Mouse (Mus musculus) thymus, adult 2 months (tissue): ENCODE data around the gene Ppfibp2. TPM values are rescaled to one million over a fixed set of nuclear protein-coding genes. Genes with fewer than 3 reads are reported as not detected.

Source experiments
- DNase-seq: peaks from one replicate; pipeline ENCODE4 v3.0.0; 2021
- H3K27ac ChIP-seq: fragments of 200-500 bp; 2 replicates; pipeline ENCODE4 v1.5.1; 2012; ENCODE audit warnings: low read length, control low read depth; ENCODE audit not compliant: control insufficient read depth, insufficient read depth
- H3K27me3 ChIP-seq: fragments of 200-500 bp; 2 replicates; pipeline ENCODE4 v1.6.1; 2012; ENCODE audit warnings: mild to moderate bottlenecking, low read length, moderate library complexity, mixed read lengths; ENCODE audit not compliant: control insufficient read depth, insufficient read depth
- H3K36me3 ChIP-seq: fragments of 200-500 bp; 2 replicates; pipeline ENCODE4 v1.6.1; 2012; ENCODE audit warnings: mild to moderate bottlenecking, low read length, moderate library complexity; ENCODE audit not compliant: control insufficient read depth, insufficient read depth
- H3K4me1 ChIP-seq: fragments of 200-500 bp; replicated peaks from 2 replicates; pipeline ENCODE4 v1.6.1; 2012; ENCODE audit warnings: low read length; ENCODE audit not compliant: control insufficient read depth, insufficient read depth
- H3K4me3 ChIP-seq: fragments of 200-500 bp; 2 replicates; pipeline ENCODE4 v1.5.1; 2012; ENCODE audit warnings: mild to moderate bottlenecking, low read length, control low read depth, moderate library complexity; ENCODE audit not compliant: control insufficient read depth, insufficient read depth
- CTCF ChIP-seq: fragments of 200-500 bp; IDR thresholded peaks from 2 replicates; pipeline ENCODE4 v1.5.1; 2012; ENCODE audit warnings: mild to moderate bottlenecking, control low read depth, low read length, moderate library complexity, borderline replicate concordance; ENCODE audit not compliant: control insufficient read depth, poor library complexity, insufficient read depth; ENCODE audit errors: extremely low read depth
- POLR2A ChIP-seq: fragments of 200-500 bp; IDR thresholded peaks from 2 replicates; pipeline ENCODE4 v1.6.1; 2012; ENCODE audit warnings: mild to moderate bottlenecking, low read length, control low read depth, moderate library complexity; ENCODE audit not compliant: control insufficient read depth, poor library complexity, insufficient read depth; ENCODE audit errors: extremely low read depth
- WGBS: fragments of 180-500 bp; shearing (Covaris S2); methylation state at CpG from one replicate; pipeline ENCODE4 v1.1.7; 2018; 5-methylcytosine and 5-hydroxymethylcytosine counted together
- polyA plus RNA-seq: library from polyadenylated mRNA; depleted of rRNA; stranded (reverse); fragments of >200 nt; gene quantifications from 2 replicates; pipeline ENCODE4 v1.2.3, GENCODE M21; 2012

Ppfibp2 gene
- polyA plus RNA-seq, 1 experiment, result 5.6 TPM

GRCm38 (mm10) chr7:107661843-107662281 lies 66.9 kb downstream of the Ppfibp2 start:
- WGBS, result 98% methylated on average over 5 of the region's 5 CpGs
- Histone ChIP-seq H3K36me3 (no peaks in the 10 kb centered on the region), H3K4me3 (no peak overlapping the region), H3K27ac (no peak overlapping the region), H3K4me1 (peaks cover 32% of the 10 kb centered on the region), H3K27me3 (no peaks in the 10 kb centered on the region; the same call in 1 of the 2 replicates)
- no peak for DNase-seq
- TF ChIP-seq CTCF (no peak), POLR2A (no peak)

GRCm38 (mm10) chr7:107663621-107664020 lies 68.6 kb downstream of the Ppfibp2 start:
- Histone ChIP-seq H3K27ac (no peak overlapping the region), H3K4me1 (peaks cover 31% of the 10 kb centered on the region), H3K4me3 (no peak overlapping the region), H3K27me3 (no peaks in the 10 kb centered on the region; the same call in 1 of the 2 replicates), H3K36me3 (no peaks in the 10 kb centered on the region)
- WGBS, result 88% methylated on average over 6 of the region's 6 CpGs
- TF ChIP-seq POLR2A (no peak), CTCF (no peak)
- DNase-seq, result no peak

- no peaks in the 10 kb centered on the region for H3K36me3 ChIP-seq
- WGBS, result 12% methylated on average over 8 of the region's 8 CpGs
- H3K27me3 ChIP-seq, result no peaks in the 10 kb centered on the region; the same call in 1 of the 2 replicates
- peaks cover 25% of the 10 kb centered on the region for H3K4me1 ChIP-seq
- H3K27ac ChIP-seq, result no peak overlapping the region
- TF ChIP-seq POLR2A (no peak), CTCF (no peak)
- H3K4me3 ChIP-seq, result no peak overlapping the region
- DNase-seq, result no peak
These were observed 69.4 kb downstream of the Ppfibp2 start for GRCm38 (mm10) chr7:107664063-107665056.

GRCm38 (mm10) chr7:107665221-107665585 lies 70.2 kb downstream of the Ppfibp2 start:
- Histone ChIP-seq H3K4me3 (no peak overlapping the region), H3K36me3 (no peaks in the 10 kb centered on the region), H3K27me3 (no peaks in the 10 kb centered on the region; the same call in 1 of the 2 replicates), H3K4me1 (peaks cover 21% of the 10 kb centered on the region), H3K27ac (no peak overlapping the region)
- no peak for DNase-seq
- WGBS, result 43% methylated on average over 4 of the region's 4 CpGs
- TF ChIP-seq POLR2A (no peak), CTCF (no peak)

GRCm38 (mm10) chr7:107665586-107666261 lies 70.7 kb downstream of the Ppfibp2 start:
- Histone ChIP-seq H3K4me1 (peaks cover 21% of the 10 kb centered on the region), H3K27ac (no peak overlapping the region), H3K27me3 (no peaks in the 10 kb centered on the region; the same call in 1 of the 2 replicates), H3K4me3 (no peak overlapping the region), H3K36me3 (no peaks in the 10 kb centered on the region)
- WGBS, result 24% methylated on average over 9 of the region's 9 CpGs
- no peak for DNase-seq
- TF ChIP-seq CTCF (no peak), POLR2A (no peak)

- 26% methylated on average over 13 of the region's 13 CpGs for WGBS
- Histone ChIP-seq H3K36me3 (no peaks in the 10 kb centered on the region), H3K4me3 (no peak overlapping the region)
These were observed 71.4 kb downstream of the Ppfibp2 start for GRCm38 (mm10) chr7:107666262-107666902.

More at GRCm38 (mm10) chr7:107666262-107666902, 71.4 kb downstream of the Ppfibp2 start:
- DNase-seq, result no peak
- H3K27me3 ChIP-seq, result no peaks in the 10 kb centered on the region; the same call in 1 of the 2 replicates
- no peak overlapping the region for H3K27ac ChIP-seq
- TF ChIP-seq CTCF (no peak), POLR2A (no peak)
- peaks cover 21% of the 10 kb centered on the region for H3K4me1 ChIP-seq
